Mouse (Mus musculus) heart, postnatal 4 days (tissue): Measurements from ENCODE around the gene Rpl22. TPM values are rescaled to one million over a fixed set of nuclear protein-coding genes. Genes with fewer than 3 reads are reported as not detected.
A peak's percentile ranks its signal among the peaks of the same experiment; 100 is the strongest.

Experiments
- DNase-seq: peaks from one replicate; pipeline ENCODE4 v3.0.0; 2021
- total RNA-seq, 2 experiments: library from RNA; stranded (reverse); gene quantifications; 2 replicates each; pipeline ENCODE4 v1.2.3; 2021

The Rpl22 gene
- 100 to 1,000 TPM; 312 to 319 TPM for total RNA-seq

DNA sequence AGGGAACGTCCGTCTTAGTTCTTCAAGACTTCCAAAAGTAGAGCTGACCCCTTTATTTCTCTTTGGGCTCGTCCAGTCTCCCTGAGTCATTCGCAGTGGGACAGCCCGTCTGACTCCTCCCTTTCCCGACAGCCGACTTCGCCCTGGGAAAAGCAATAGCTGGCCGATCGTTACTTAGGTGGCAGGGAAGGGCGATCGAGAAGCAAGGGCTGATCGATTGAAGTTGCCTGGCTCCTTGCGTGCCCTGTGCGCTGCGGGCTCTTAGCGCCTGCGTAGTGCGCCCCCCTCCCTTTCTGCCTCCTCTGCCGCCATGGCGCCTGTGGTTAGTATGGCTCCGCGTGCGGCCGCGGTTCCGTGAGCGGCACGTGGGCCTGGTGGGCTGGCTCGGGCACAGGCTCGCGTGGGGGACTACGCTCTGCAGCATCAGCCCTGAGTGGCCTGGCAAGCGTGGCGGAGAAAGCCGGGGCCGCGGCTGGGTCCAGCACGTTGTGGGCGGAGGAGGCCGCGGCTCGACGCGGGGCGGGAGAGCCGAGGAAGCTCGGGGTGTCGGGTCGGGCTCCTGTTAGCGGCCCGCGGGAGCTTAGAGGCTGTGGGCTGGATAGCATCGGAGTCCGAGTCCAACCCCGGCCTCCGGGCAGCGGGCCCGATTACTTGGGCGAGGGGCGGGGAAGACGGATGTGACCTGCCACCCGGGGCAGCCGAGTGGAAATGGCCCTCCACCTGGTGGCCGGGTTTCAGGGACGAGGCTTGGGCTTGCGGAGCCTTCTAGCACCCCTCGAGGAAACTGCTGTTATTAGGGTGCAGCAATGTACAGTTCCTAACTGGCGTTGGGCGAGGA lies at the start of gene Rpl22:
Gene Rpl22, plus strand, starts transcription at position 169 of the 838 bp plus-strand sequence.
- peak; percentile 93 for DNase-seq

DNA sequence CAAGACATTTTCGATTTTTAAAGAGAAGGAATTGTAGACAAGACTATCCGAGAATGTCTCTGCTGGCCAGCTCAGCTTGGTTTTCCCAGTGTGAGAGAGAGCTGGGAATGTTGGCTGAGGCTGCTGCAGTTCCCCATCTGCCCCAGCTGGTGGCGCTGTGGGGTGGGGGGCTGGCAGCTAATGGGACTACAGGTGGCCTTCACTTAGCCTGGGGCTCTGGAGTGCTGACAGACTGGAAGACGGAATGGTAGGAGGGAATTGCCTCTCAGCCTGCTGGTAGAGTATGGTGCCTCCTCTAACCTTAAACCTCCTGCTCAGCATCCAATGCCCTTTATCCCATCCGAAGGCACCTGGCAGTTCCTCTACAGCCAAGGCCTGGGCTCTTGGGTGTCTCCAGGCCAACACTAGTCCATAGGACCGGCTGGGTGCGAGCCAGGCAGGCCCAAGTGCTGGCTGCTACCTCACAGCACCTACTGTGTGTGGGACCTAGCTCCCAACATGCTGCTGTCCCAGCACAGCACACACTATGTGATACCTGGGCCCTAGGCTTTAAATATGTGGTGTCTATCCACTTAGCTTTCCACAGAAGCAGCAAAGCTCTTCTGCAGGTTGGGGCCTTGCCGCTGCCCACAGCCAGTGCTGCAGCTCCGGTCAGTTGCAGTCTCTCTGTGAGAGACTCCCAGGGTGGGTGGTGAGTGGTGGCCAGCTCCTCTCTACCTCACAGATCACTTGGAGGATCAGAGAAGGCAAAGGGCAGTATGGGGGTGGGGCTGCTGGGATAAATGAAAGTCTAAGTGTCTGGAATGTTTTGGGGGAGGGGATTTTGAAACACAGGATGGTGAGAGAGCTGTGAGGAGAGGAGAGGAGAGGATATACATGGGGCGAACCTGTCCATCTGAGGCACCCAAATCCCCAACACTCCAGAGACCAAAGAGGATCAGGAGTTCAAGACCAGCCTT lies 48.9 kb upstream of the Rpl22 start:
- peak; percentile 63 for DNase-seq

DNA sequence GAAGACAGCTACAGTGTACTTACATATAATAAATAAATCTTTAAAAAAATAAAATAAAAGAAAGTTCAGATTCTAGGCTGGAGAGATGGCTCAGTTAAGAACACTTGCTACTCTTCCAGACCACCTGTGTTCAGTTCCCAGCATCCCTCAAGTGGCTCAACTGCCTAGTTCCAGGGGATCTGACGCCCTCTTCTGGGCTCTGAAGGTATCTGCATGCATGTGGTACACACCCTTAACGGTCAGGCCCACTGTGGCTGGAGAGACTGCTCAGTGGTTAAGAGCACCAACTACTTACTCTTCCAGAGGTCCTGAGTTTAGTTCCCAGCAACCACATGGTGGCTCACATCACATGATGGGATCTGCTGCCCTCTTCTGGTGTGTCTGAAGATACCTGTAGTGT lies 47.6 kb upstream of the Rpl22 start:
- DNase-seq, result no peak

- no peak for DNase-seq
Measured at GRCm38 (mm10) chr4:152278986-152279385, 46.6 kb upstream of the Rpl22 start.

DNA sequence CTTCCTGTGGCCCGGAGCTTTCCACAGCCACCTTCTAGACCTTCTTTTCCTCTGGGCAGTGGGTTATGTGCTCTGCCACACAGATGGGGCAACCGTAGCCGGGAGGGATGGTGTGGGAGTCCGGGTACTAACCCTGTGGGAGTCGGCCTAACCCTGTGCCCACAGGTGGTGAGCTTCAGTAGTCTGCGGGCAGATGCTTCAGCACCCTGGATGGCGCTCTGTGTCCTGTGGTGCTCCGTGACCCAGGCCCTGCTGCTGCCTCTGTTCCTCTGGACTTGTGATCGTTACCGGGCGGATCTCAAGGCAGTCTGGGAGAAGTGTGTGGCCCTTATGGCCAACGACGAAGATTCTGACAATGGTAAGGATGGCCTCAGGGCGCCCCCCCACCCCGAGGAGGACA lies 43.9 kb upstream of the Rpl22 start:
- no peak for DNase-seq

DNA sequence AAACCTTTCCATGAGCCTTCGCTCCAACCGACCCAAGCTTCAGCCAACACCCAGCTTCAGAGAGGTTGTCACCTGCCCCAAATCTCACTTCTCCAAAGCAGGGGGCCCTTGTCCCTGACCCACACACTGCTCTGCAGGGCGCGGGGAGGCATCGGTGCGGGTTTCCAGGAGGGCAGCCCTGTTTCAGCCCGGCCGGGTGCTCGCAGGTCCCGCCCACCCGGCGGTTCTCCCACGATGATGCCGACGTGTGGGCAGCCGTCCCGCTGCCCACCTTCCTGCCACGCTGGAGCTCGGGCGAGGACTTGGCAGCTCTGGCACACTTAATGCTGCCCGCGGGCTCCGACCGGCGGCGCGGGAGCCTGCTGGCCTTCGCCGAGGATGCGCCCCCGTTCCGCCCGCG lies 42.8 kb upstream of the Rpl22 start:
- DNase-seq, result no peak

- peak; percentile 93 for DNase-seq
Measured at GRCm38 (mm10) chr4:152283186-152283950, 42.2 kb upstream of the Rpl22 start.

- peak; percentile 77 for DNase-seq
Measured at GRCm38 (mm10) chr4:152285505-152285904, 40.0 kb upstream of the Rpl22 start.

DNA sequence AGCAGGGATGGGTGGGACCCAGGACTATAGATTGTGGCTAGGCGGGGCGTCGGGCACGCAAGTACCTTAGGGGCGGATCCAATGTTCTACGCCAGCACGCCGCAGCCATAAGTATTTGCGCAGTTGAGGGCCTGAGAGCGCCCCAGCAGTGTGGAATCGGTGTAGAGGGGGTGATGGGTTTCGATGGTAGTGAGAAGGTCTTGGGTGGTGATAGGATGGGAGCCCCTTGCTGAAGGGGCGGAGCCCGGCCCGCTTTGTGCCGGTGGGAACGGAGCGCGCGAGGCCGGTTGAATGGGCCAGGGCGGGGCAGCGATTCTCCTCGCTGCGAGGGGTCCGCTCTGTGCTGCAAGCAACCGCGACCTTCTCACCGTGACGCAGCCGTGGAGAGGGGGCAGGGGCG lies 39.4 kb upstream of the Rpl22 start:
- DNase-seq, result no peak

GRCm38 (mm10) chr4:152286887-152287286 lies 38.7 kb upstream of the Rpl22 start:
- DNase-seq, result peak; percentile 86

DNA sequence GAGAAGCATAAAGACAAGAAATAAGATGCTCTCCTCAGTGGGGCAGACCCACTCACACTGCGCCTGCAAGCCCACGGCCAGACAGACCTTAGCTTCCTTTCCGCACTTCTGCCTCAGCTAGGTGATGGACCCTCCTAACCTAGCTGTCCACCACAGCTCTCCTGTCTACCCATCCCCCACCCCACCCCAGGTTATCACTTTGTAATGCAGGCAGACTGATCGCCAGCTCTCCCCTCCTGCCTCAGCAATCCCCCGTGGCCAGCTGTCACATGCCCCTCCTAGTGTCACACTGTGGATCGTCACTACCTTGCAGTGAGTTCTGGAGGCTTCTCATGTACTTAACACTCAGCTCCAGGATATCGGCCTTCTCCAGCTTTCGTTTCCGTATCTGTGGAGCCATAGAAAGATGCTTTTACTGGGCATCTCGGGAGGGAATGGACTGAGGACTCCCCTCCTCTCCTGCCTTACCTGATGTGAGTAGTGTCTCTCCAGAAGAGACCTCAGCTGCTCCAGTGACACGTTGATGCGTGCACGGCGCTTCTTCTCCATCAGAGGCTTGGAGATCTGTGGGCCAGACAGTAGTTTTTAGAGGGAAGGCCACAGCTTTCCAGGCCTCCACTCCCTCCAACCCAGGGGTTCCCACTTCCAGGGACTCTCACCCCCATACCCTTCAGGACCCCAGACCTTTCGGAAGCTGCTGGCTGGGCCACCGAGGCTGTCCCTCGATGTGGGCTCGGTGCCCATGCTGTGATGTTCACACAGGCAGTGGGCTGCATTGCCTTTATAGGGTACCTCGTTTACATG lies 38.0 kb upstream of the Rpl22 start:
- no peak for DNase-seq

DNA sequence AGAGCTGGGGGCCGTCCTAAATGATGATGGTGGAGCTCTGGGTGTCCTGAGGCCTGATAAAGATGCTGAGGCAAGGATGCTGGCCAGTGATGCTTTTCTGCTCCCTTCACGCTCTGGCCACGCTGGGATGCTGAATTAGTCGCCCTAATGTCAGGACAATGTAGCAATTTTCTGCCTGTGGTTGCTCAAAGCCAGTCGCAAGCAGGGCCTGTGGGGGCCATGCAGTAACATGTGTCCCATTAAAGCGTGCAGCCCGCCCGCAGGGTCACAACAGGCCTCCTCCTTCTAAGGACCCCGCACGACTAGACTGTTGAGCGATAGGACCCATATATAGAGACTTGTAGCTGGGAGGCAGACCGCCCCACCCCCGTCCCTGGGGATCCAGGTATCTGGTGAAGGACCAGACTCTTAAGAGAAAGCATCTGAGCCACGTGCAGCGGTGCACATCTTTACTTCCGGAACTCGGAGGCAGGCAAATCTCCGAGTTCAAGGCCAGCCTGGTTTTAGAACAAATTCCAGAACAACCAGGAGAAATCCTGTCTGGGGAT lies 37.1 kb upstream of the Rpl22 start:
- no peak for DNase-seq

DNA sequence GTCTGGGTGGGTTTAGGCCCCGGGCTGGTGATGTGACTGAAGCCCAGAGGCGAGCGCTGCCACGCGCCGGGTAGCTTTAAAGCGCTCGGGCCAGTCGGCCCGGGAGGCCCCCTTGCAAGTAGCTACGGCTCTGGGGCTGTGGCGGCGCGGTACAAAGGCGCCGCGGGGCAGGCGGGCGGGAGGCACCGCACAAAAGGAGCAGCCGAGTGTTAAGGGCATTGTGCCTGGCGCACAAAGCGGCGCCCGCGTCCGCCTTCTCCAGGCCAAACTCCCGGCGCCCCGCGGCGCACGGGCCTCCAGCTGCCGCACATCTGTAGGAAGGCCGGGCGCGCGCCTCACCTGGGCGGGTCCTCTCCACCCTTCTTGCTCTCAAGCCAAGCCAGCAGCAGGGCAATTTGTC lies 35.2 kb upstream of the Rpl22 start:
- no peak for DNase-seq

- DNase-seq, result no peak
Measured at GRCm38 (mm10) chr4:152290991-152291390, 34.6 kb upstream of the Rpl22 start.

DNA sequence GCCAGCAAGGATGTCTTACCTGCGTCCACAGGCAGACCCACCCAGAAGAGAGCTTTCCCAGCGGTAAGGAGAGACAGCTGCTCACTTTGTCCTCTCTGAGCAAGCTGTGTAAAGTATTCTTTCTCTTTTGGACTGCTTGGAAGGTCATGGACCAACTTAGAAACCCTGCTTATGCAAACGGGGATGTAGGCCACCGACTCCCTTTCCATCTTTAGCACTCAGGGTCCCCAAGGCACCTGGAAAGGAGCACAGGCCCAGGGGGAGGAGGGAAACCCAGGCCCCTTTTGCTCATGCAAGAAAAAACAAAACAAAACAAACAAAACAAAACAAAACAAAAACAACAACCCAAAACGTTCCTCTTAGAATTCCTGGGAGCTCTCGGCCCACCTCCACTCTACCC lies 34.0 kb upstream of the Rpl22 start, which contains the start of gene Hes3:
Gene Hes3, minus strand, starts transcription at position 101 of the 400 bp plus-strand sequence.
- DNase-seq, result no peak

- DNase-seq, result no peak
Measured at GRCm38 (mm10) chr4:152292102-152292765, 33.3 kb upstream of the Rpl22 start.

GRCm38 (mm10) chr4:152294188-152294929 lies 31.2 kb upstream of the Rpl22 start:
- no peak for DNase-seq

- no peak for DNase-seq
Measured at GRCm38 (mm10) chr4:152295916-152296315, 29.6 kb upstream of the Rpl22 start.

- DNase-seq, result no peak
Measured at GRCm38 (mm10) chr4:152296371-152296770, 29.2 kb upstream of the Rpl22 start.
